Mouse (Mus musculus): ENCODE results near the gene Zbtb7b. TPM values are rescaled to one million over a fixed set of nuclear protein-coding genes. Genes with fewer than 3 reads are reported as not detected.

Zbtb7b gene
- polyA plus RNA-seq, 1 experiment, result 2.8 TPM

GRCm38 (mm10) chr3:89360237-89360636 is 34.3 kb downstream of the Zbtb7b start:
- TF ChIP-seq CTCF (IDR thresholded peaks at IDR 0.05; ENCODE audit: borderline replicate concordance, extremely low read depth, insufficient read depth, insufficient read length) (no peak), POLR2A (IDR thresholded peaks at IDR 0.05; ENCODE audit: borderline replicate concordance, extremely low read depth, insufficient read depth, insufficient read length, poor library complexity, severe bottlenecking) (no peak)
- DNase-seq (ENCODE audit: low read depth), result no peak

DNA sequence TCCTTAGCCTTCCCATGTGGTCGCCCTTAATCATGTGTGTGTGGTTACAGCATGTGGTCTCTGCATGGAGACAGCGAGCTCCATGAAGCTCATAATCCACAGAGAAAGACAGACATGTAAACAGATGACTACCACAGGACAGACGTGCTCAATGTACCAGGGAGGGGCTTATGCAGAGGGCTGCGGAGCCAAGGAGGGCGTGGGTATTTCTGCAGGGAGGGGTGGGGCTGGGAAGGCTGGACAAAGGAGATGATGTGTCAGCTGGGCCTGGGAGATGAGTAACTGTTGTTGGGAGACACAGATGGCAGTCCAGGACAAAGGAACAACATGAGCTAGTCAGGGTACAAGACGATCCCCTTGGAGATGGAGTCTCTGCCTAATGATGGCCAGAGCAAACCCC is 34.9 kb downstream of the Zbtb7b start:
- DNase-seq (ENCODE audit: low read depth), result peak; percentile 7
- no peak for TF ChIP-seq POLR2A (IDR thresholded peaks at IDR 0.05; ENCODE audit: borderline replicate concordance, extremely low read depth, insufficient read depth, insufficient read length, poor library complexity, severe bottlenecking)
- no peak for TF ChIP-seq CTCF (IDR thresholded peaks at IDR 0.05; ENCODE audit: borderline replicate concordance, extremely low read depth, insufficient read depth, insufficient read length)

DNA sequence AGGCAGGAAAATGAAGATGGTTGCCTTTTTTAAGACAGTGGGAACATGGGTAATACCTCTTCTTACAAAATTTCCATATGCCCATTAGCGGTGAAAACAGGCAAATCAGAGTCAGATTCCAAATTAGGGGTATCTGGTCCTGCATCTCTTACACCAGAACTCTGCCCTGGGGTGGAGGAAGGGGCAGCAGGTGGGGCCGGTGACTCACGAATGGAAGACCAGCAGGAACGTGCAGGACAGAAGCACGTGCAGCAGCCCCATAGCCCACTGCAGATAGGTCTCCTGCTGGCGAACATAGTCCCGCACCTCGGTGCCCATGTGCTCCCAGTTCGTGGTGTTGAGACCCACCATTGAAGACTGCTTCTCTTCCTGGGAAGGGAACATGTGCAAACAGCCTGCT is 38.5 kb downstream of the Zbtb7b start:
- DNase-seq (ENCODE audit: low read depth), result no peak
- TF ChIP-seq POLR2A (IDR thresholded peaks at IDR 0.05; ENCODE audit: borderline replicate concordance, extremely low read depth, insufficient read depth, insufficient read length, poor library complexity, severe bottlenecking), result no peak
- no peak for TF ChIP-seq CTCF (IDR thresholded peaks at IDR 0.05; ENCODE audit: borderline replicate concordance, extremely low read depth, insufficient read depth, insufficient read length)

DNA sequence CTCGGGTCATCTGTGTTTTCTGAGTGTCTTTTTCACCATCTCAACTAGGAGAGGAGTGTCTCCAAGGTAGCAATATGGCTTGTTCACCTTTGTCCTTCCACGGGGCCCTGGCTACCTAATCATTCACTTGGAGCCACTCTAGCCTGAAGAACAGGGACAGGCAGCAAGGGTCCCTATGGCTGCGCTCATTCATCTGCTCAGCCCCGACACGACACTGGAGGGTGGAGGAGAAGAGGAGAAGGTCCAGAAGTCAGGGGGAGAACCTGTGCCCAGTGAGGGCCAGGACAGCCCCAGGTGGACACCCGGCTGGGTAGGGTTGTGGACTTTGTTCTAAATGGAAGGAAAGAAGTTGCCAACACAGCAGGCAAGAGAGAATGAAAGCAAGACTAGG is 39.1 kb downstream of the Zbtb7b start:
- no peak for DNase-seq (ENCODE audit: low read depth)
- no peak for TF ChIP-seq POLR2A (IDR thresholded peaks at IDR 0.05; ENCODE audit: borderline replicate concordance, extremely low read depth, insufficient read depth, insufficient read length, poor library complexity, severe bottlenecking)
- no peak for TF ChIP-seq CTCF (IDR thresholded peaks at IDR 0.05; ENCODE audit: borderline replicate concordance, extremely low read depth, insufficient read depth, insufficient read length)

- no peak for TF ChIP-seq POLR2A (IDR thresholded peaks at IDR 0.05; ENCODE audit: borderline replicate concordance, extremely low read depth, insufficient read depth, insufficient read length, poor library complexity, severe bottlenecking)
- peak; percentile 87 for TF ChIP-seq CTCF (IDR thresholded peaks at IDR 0.05; ENCODE audit: borderline replicate concordance, extremely low read depth, insufficient read depth, insufficient read length)
- DNase-seq (ENCODE audit: low read depth), result peak; percentile 79
These were observed 39.6 kb downstream of the Zbtb7b start for GRCm38 (mm10) chr3:89354816-89355511.

DNA sequence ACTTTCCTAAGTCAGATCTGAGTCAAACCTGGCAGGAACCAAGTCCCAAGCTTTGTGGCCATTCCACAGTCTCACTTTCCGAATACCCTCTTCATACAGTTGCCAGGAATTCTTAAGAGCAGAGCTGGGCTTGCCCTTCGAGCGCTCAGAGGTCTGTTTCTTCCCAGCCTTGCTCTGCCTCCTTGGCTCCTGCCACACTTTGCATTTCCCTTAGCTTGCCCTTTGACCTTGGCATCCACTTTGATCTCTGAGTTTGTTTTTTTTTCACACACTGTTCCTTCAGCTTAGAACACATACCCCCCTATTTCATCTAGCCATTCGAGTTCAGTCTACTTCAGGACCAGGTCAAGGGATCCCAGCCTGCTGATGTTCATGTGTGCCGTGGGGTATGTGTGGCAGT is 43.3 kb downstream of the Zbtb7b start:
- DNase-seq (ENCODE audit: low read depth), result no peak
- TF ChIP-seq POLR2A (IDR thresholded peaks at IDR 0.05; ENCODE audit: borderline replicate concordance, extremely low read depth, insufficient read depth, insufficient read length, poor library complexity, severe bottlenecking) (no peak), CTCF (IDR thresholded peaks at IDR 0.05; ENCODE audit: borderline replicate concordance, extremely low read depth, insufficient read depth, insufficient read length) (no peak)

GRCm38 (mm10) chr3:89349869-89350501 is 44.6 kb downstream of the Zbtb7b start, which contains the start of gene Adam15:
Gene Adam15 (minus strand): TSS chr3:89349996.
- TF ChIP-seq POLR2A (IDR thresholded peaks at IDR 0.05; ENCODE audit: borderline replicate concordance, extremely low read depth, insufficient read depth, insufficient read length, poor library complexity, severe bottlenecking) (peak; percentile 26), CTCF (IDR thresholded peaks at IDR 0.05; ENCODE audit: borderline replicate concordance, extremely low read depth, insufficient read depth, insufficient read length) (no peak)
- DNase-seq (ENCODE audit: low read depth), result peak; percentile 92

DNA sequence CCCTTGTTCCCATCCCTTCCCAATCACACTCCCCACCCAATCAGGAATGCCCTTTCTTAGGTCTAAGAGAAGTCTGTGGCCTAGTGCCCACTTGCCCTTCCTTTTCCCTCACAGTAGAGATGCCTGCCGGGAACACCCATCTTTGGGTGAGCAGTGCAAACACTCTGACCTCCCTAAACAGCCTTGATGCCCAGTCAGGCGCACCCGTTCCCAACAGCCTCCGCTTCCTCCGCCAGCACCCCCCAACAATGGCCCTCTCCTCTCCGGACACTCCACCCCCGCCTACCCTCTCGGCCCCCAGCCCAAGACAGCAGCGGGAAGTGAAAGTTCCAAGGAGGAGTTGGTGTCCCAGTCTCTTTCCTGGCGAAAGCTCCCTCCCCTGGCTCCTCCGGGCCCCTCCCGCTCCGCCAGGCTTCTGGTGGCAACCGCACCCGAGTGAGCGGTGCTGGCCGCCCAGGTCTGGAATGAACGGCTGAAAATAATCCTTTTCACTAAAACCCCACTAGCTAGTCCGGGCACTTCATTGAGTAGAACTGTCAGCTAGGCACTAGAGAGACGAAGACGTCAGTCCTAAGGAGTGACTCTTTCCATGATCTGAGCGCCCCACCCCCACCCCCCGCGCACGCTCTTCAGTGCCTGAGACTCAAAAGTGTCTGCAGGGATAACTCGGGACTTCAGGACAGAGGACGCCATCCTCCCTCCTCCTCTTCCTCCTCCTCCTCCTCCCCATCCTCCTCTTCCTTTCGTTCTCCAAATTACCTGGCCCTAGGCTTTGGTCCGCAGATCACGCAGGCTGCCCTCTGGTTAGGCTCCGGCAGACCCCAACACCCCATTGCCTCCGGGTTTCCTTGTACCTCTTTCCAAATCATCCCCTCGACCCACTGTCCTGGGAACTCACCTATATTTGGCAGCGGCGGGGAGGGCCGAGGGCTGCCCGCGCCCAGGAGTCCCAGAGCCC is 45.4 kb downstream of the Zbtb7b start:
- TF ChIP-seq POLR2A (IDR thresholded peaks at IDR 0.05; ENCODE audit: borderline replicate concordance, extremely low read depth, insufficient read depth, insufficient read length, poor library complexity, severe bottlenecking) (no peak), CTCF (IDR thresholded peaks at IDR 0.05; ENCODE audit: borderline replicate concordance, extremely low read depth, insufficient read depth, insufficient read length) (no peak)
- DNase-seq (ENCODE audit: low read depth), result peak; percentile 55

GRCm38 (mm10) chr3:89347916-89348315 is 46.7 kb downstream of the Zbtb7b start:
- TF ChIP-seq CTCF (IDR thresholded peaks at IDR 0.05; ENCODE audit: borderline replicate concordance, extremely low read depth, insufficient read depth, insufficient read length) (no peak), POLR2A (IDR thresholded peaks at IDR 0.05; ENCODE audit: borderline replicate concordance, extremely low read depth, insufficient read depth, insufficient read length, poor library complexity, severe bottlenecking) (no peak)
- no peak for DNase-seq (ENCODE audit: low read depth)

DNA sequence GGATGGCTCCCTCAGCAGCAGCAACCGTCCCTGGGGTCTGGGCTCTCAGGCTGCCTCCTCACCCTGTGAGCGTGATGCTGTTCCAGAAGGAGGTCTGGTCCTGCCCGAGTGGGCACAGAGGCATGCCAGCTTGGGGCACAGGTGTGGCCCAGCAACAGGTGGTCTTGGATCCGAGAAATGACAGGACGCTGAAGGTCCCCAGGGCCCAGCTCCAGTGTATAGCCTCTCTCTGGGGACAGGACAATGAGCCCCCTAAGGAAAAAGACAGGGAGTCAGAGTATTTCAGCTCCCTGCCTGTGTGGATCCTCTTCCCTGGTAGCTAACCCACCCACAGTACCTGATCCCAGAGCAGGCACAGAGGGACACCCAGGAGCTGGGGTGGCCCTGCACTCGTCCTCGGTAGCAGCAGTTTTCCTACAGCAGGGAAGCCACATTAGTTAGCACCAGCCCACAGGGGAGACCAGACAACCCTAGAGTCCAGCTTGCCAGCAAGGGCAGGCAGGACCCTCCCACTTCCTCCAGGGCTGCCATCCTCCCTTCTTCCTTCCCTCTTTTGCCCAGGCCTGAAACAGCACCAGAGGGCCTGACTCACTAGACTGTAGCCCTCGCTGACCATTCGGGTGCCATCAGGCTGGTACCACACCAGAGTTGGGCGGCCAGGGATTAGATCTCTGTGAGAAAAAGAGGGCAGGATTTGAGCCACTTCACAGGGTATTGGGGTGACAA is 47.6 kb downstream of the Zbtb7b start:
- DNase-seq (ENCODE audit: low read depth), result no peak
- no peak for TF ChIP-seq POLR2A (IDR thresholded peaks at IDR 0.05; ENCODE audit: borderline replicate concordance, extremely low read depth, insufficient read depth, insufficient read length, poor library complexity, severe bottlenecking)
- no peak for TF ChIP-seq CTCF (IDR thresholded peaks at IDR 0.05; ENCODE audit: borderline replicate concordance, extremely low read depth, insufficient read depth, insufficient read length)

All from brain, embryonic 14.5 days (tissue).